Mouse (Mus musculus) brain, adult 2 months (tissue): Measurements from ENCODE around the gene Hfe.
"Not testable (repeated sequence)": the region's sequence is repeated elsewhere in the genome, so short reads cannot be mapped to it uniquely, and the experiment has no call there.

Experiments used
- DNase-seq: peaks from one replicate; pipeline ENCODE4 v3.0.0; 2011; ENCODE audit warnings: low read depth, low spot score

Gene Hfe

DNA sequence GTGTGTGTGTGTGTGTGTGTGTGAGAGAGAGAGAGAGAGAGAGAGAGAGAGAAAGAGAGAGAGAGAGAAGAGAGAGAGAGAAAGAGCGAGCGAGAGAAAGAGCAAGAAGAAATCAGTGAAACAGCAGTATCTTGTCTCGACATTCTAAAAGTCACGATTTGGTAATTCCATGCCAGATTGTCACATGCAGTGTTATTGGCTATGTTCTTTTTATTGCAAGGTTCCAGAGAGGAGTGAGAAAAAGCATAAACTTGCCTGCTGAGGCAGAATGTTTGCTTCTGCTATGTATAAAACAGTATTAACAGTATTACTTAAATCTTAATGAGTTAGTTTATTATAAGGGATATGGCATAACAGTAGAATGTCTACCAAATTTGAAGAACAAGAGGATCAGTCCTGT lies 24.7 kb downstream of the Hfe start:
- peak; percentile 49 for DNase-seq

DNA sequence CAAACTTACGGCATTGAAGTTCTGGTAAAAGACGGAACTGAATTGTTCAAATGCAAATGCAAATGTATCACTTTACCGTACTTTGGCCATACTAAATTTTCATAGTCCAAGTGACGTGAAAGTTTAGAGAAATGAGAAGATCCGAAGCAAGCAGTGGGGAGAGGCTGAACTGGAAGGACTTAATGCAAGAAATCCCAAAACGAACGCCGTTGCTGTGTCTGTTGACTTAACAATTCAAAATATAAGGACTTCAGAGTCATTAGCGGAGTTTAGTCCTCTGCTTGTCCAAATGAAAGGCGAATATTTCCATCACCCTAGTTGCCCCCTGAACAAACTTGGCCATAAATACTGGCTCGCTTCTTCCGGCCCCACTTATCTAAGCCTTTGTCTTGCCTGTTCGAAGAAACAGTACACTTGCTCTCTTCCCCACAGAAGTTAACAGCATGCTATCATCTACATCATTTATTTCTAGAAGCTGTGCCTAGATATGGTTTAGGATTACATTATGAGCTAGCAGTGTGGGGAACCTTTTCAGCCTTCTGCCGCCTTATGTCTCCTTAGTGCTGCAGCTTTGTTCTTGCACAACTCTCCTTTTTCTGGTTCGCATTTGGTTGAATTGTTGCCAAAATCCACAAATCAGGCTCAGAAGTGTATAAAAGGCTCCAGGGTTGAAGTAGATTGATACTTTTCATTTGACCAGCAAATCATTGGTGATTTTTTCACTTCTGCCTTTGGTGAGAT lies 25.4 kb downstream of the Hfe start:
- DNase-seq = peak; percentile 49

DNA sequence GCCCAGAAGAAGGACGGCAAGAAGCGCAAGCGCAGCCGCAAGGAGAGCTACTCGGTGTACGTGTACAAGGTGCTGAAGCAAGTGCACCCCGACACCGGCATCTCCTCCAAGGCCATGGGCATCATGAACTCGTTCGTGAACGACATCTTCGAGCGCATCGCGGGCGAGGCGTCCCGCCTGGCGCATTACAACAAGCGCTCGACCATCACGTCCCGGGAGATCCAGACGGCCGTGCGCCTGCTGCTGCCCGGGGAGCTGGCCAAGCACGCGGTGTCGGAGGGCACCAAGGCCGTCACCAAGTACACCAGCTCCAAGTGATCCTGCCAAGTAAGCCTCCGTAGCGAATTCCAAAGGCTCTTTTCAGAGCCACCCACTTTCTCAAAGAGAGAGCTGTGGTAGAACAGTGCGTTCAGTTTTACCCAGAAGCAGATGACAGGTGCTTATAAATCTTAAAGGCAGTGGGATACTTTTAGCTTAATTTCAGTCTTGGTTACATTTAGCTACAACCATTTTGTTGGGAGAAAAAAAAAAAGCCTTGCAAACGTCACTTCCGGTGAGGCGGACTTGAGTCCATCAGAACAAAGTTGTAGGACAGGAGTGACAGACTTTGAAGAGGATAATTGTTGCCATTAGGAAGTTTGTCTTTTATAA lies 26.2 kb downstream of the Hfe start:
- peak; percentile 90 for DNase-seq

DNA sequence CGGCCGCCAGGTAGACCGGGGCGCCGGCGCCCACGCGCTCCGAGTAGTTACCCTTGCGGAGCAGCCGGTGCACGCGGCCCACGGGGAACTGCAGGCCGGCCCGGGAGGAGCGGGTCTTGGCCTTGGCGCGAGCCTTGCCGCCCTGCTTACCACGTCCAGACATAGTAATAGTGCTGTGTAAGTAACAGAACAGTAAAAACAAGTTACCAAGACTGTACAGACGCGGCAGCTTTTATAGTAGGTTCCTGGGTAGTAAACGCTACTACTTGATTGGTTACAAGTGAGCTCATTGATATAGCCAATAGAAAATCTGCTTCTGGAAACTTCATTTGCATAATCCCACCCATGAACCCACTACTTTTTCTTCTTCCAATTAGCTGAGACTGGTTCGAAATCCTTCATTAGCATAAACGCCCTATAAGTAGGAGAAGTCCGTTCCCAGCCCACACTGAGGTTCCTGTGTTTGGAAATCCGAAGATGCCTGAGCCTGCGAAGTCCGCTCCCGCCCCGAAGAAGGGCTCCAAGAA lies 26.8 kb downstream of the Hfe start, which contains the start of the genes Hist1h2ac and Hist1h2bc:
Hist1h2ac (minus strand) TSS at position 194 of the 527 bp plus-strand sequence.
Hist1h2bc (plus strand) TSS at position 445 of the 527 bp plus-strand sequence.
- peak; percentile 99 for DNase-seq

DNA sequence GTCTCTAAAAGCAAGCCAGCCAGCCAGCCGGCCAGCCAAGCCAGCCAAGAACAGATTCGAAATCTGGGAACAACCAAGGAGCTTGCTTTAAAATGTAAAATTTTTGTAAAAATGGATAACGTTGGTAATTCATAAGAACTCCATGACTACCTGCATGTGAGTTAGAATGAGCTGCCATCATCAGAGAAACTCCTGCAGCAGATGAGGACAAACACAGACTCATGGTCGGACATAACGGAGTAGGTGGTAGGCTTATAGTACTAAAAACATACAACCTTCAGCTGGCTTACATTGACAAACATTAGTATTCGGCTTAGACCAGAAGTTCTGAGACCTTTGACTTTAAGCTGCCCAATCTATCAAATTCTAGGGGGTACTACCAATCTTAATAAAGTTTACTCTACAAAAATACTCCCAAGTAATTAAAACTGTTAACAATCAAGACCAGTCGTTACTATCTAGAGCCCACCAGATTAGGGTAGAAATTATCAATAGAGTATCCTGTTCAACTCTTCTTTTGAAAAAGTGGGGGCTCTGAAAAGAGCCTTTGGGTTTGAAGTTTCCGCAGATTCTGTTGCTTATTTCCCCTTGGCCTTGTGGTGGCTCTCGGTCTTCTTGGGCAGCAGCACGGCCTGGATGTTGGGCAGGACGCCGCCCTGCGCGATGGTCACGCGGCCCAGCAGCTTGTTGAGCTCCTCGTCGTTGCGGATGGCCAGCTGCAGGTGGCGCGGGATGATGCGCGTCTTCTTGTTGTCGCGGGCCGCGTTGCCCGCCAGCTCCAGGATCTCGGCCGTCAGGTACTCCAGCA lies 27.5 kb downstream of the Hfe start:
- not testable (repeated sequence) for DNase-seq

DNA sequence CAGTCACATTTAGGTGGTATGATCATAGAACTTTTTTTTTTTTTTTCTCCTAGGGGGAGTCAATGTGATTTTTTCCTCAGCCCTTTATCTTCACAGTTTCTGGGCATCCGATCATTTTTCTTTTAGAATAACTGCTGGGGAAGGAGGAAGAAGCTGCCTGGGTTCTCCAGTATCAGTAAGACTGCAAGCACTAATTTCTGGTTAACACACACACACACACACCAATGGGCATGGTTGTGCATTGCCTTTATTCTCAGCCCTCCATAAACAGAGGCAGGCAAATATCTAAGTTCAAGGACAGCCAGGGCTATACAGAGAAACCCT lies 28.1 kb downstream of the Hfe start:
- DNase-seq = no peak

DNA sequence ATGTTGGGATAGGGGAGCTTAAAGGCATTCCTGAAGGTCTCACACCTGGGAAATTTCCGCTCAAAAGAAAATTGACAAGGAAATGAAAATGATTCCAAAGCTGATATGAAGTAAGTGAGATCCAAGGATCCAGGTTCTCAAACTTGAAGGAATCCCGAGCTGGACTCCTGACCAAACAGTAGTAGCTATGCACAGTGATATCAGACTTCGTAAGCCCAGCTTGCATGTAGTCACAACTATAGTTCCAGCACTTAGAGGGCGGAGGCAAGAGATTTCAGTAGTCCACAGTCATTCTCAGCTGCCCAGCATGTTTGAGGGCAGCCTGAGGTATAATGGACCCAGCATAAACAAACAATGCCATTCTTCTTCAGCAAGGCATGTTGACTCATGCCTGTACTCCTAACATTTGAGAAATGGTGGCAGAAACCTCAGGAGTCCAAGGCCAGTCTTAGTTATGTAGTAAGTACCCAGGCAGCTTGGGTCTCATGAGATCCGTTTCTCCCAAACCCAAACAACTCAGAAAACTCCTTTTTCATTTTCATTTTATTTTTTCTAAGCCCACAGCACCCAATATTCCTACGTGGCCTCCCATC lies 28.6 kb downstream of the Hfe start:
- DNase-seq = no peak

DNA sequence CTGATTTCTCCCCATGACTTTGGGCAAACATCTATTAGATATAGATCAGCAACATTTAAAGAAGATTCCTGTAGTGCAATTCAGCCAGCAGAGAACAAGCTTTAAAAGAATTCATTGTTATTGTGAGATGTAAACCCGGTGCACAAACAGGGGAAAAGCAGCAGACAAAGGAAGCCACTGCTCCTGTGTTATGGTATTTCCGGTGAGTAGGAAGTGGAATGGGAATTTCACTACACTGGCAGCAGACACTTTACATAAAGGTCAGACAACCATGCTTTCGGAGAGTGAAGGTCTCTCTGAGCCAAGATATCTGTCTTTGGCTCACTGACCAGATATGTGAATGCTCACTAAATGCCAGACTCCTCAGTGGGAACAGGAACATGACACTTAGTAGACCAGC lies 48.1 kb downstream of the Hfe start:
- DNase-seq = no peak

DNA sequence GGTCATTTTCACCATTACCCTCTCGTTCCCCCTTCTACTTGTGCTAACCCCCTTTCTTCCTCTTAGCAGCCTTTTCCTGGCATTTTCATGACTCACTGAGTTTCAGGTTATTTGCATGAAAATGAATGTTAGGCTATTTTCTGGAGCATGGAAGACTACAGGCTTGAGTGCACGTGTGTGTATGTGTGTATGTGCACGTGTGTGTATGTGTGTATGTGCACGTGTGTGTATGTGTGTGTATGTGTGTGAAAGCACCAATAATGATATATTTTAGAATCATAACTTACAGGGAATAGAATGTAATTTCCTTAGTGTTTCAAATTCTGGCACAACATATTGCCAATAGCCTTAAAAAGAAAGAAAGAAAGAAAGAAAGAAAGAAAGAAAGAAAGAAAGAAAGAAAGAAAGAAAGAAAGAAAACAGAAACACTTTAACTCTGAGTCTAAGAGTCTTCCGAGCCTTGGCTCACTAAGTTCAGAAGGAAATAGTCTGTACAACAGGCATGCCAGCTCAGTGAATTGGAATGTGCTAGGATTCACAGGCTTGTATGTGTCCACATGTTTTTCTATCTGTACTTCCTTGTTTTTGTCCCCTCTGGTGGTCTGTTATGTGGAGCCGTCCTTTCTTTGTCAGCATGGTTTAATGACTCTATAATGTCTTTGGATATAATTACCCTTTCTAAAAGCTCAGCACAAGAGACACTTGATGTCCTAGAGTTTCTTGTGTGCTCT lies 50.9 kb downstream of the Hfe start:
- DNase-seq = no peak
